Mouse (Mus musculus): ENCODE data around the gene Mrps24. TPM values are rescaled to one million over a fixed set of nuclear protein-coding genes. Genes with fewer than 3 reads are reported as not detected.

The Mrps24 gene
- total RNA-seq, 2 experiments from 2014 or later = 67.7 to 79.1 TPM

DNA sequence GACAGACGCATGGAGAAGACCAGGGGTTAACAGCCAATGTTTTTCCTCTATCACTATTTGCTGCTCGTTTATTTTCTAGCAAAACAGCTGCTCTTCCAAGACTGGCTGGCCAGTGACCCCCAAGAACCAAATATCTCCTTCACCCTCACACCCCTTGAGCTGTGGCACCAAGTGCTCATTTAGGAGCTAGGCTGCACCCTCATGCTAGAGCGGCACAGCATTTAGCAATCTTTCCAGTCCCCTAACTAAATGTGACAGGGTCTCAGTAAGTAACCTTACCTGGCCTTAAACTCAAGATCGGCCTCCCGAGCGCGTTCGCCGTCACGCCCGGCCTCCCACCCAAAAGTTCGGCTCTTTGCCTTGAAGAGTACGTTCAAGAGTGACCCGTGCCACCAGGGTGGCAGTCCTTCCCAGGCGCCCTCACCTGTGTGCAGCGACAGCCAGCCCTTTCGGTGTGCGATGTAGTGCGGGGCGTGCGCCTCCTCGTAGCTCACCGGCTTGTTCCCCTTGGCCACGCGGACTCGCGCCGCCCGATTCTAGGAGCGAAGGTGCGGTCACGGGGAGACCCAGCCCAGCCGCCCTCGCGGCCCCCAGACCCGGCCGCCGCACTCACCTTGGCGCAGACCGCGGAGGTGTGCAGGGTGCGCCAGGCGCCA is 8.5 kb downstream of the Mrps24 start:
- DNase-seq (ENCODE audit: extremely low spot score in 1 of 2, low spot score in 1 of 2) = peak; percentile 25 to 45

DNA sequence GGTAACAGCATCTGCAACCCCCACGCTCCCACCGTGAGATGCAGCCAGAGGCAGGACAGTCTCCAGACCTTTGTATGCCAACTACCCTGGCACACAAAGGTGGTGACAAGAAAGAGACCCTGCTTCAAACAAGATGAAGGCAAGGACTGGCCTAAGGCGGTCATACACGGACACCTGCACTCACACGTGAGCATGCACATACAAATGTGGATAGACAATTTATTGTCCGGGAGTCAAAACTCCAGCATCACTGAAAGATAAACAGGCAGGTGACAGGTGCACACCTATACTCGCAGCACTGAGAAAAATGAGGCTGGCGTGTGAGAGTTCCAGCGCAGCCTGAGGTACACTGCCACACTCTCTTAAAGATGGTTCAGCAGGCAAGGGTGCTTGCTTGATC is 9.5 kb downstream of the Mrps24 start:
- DNase-seq (ENCODE audit: extremely low spot score in 1 of 2, low spot score in 1 of 2) = no peak

DNA sequence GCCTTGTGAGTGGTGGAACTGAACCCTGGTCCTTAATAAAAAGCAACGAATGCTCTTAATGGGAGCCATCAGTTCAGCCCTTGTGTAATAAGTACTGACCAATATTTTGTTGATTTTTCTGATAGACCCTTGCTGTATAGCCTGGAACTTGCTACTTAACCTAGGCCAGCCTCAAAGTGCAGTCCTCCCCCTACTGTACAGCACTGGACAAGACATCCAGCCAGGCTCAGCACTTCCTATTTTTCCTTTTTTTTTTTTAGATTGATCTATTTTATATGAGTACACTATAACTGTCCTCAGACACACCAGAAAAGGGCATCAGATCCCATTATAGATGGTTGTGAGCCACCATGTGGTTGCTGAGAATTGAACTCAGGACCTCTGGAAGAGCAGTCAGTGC is 12.1 kb downstream of the Mrps24 start:
- DNase-seq (ENCODE audit: extremely low spot score in 1 of 2, low spot score in 1 of 2) = no peak

DNA sequence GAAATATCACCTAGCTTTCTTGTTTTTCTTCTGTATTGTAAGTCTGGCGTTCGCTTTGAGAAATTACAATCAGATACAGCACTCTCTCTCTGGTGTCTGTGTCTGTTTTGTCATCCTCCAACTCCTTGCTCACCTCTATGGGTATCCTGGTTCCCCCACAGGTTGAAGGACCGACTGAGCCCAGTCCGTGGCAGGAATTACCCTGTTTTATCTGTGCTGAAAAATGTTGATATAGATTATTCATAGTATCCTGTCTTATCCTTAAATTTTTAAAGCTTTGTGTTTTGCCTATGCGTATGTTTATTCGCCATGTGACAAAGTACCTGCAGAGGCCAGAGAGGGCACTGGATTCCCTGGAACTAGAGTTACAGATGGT is 12.5 kb downstream of the Mrps24 start:
- no peak for DNase-seq (ENCODE audit: extremely low spot score in 1 of 2, low spot score in 1 of 2)

DNA sequence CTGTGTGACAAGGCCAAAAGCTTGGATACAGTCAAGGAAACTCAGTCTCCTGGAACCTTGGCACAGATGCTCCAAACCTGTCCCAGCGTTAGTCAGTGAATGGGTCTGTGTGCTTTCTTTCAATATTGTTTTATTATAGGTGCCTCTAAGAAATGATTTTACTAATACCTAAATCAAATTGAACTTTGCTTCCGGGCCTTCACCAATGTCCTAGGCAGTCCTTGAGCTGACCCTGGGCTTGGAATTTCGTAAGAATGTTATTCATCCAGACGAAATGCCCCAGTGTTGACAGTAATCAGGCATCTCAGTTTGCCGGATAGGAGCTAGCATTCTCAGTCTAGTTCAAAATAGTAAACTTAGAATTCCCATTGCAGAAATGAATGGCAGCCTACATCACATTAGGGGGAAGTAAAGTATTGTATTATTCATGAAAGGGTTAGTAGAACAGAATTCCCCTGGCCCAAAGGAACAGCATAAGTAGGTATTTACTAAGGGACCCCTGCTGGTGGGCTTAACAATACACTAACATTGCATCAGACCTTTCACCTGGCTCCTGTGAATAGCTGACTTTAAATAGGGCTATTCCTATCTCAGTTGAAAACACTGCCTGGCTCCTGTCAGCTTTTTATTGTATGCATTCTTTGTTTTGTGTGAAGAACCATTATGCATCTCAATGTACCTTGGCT is 13.1 kb downstream of the Mrps24 start:
- no peak for DNase-seq (ENCODE audit: extremely low spot score in 1 of 2, low spot score in 1 of 2)

DNA sequence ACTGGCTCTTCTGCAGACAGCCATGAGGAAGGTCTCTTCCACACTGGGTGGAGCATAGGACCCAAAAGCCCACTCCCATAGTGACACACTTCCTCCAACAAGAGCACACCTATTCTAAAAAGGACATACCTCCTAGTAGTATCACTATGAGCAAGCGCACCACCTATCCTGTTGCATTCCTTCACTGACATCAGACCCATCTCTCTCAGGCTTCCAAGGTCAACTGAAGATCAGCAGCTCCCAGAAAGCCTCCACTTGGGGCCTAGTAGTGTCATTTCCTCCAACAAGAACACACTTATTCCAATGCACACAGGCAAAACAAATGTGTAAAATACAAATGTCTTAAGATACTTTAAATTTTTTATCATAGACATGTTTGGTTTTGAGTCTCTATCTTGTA is 13.7 kb downstream of the Mrps24 start:
- no peak for DNase-seq (ENCODE audit: extremely low spot score in 1 of 2, low spot score in 1 of 2)

DNA sequence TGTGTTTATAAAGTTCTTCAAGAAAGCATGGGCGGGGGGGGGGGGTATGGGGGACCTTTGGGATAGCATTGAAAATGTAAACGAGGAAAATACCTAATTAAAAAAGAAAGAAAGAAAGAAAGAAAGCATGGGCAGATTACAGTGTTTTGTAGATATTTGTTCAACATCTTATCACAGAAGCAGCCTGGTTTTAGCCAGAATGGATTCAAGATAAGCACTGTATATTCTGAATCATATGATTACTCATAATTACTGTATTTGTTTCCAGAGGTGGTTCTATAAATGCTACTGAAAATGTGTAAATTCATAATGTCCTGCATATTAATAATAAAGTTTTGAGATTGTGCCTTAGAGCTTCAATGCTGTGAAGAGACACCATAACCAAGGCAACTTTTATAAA is 14.2 kb downstream of the Mrps24 start:
- DNase-seq (ENCODE audit: extremely low spot score in 1 of 2, low spot score in 1 of 2) = no peak

DNA sequence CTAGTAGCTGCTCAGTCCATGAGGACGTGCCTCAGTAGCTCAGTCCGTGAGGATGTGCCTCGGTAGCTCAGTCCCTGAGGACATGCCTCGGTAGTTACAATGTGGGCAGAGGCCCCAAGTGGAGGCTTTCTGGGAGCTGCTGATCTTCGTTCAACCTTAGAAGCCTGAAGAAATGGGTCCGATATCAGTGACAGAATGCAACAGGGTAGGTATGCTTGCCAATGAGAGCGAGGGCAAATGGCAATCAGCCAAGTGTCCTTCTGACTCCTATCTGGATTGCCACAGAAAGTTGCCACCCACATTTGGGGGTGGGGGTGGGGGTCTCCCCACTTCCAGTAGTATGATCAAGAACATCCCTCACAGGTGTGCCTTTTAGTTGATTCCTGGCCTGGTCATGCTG is 14.7 kb downstream of the Mrps24 start:
- DNase-seq (ENCODE audit: extremely low spot score in 1 of 2, low spot score in 1 of 2) = no peak

DNA sequence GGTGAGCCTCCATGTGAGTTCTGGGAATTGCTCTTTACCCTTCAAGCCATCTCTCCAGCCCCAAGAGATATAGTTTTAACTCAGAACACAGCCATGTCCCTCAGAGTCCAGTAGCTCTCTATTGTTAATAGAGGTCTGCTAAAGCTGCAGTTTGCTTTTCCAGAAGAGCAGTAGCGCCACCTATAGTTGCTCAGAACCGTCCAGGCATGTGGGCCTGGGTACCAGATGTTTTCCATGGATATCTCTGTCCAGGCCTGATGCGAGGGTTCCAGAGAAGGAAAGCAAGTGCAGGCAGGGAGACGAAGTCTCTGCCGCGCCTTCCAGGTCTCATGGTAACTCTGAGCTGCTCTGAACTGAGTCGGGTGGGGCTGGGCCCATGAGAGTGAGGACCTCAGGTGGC is 23.7 kb downstream of the Mrps24 start:
- DNase-seq (ENCODE audit: extremely low spot score in 1 of 2, low spot score in 1 of 2) = peak in 1 of 2 experiments; percentile 64

DNA sequence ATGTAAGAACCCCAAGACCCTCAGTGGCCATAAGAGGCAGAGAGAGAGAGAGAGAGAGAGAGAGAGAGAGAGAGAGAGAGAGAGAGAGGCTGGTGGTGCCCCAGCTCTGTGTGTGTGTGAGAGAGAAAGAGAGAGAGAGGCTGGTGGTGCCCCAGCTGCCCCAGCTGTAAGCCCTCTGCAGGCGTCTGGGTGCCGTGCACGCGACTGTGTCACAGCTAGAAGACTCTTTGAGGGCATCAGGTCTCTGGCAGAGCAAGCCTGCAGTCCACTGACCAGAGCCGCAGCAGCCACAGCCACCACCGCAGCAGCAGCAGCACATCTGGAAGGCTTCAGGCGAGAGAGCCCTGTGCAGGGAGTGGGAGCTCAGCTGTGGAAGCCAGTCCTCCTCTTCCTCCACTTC is 31.2 kb downstream of the Mrps24 start:
- DNase-seq (ENCODE audit: extremely low spot score in 1 of 2, low spot score in 1 of 2) = no peak

DNA sequence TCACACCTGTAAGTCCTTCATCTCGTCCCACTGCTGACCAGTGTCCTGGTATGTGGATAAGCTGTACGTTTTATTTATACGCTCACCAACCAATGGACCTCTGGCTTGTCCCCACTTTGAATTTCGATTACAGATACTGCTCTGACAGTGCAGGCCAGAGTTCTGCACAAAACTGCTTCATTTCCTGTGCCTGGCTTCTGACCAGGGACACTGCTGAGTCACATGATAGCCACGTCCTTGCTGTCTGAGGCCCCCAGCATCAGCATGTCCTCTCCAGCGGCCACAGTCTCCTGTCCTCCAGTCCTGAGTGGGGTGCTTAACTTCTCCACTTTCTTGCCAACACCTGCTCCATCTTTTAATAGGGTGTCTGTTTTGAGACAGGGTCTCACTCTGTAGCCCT is 32.9 kb downstream of the Mrps24 start:
- no peak for DNase-seq (ENCODE audit: extremely low spot score in 1 of 2, low spot score in 1 of 2)

Other genes starting within 250 kb of the Mrps24 start
- gene Xbp1, start 195.0 kb downstream of the Mrps24 start, total RNA-seq (2021) = 10 to 100 TPM; 67.6 to 97.3 TPM
- gene Ccdc117, start 173.5 kb downstream of the Mrps24 start, total RNA-seq (2021) = 10 to 100 TPM; 11.0 to 17.2 TPM
- gene Ankrd36, start 146.0 kb downstream of the Mrps24 start, total RNA-seq (2021) = not detected
- gene Urgcp, start 46.7 kb upstream of the Mrps24 start, total RNA-seq (2021) = 10 to 100 TPM; 64.7 to 68.7 TPM
- gene Dbnl, start 72.8 kb upstream of the Mrps24 start, total RNA-seq (2021) = 10 to 100 TPM; 82.2 to 82.7 TPM
- gene Pgam2, start 88.1 kb upstream of the Mrps24 start, total RNA-seq (2021) = 10 to 100 TPM; 16.4 to 17.2 TPM
- gene Polm, start 122.3 kb upstream of the Mrps24 start, total RNA-seq (2021) = 10 to 100 TPM; 10.0 to 14.5 TPM
- gene Aebp1, start 146.3 kb upstream of the Mrps24 start, total RNA-seq (2021) = 1 to 10 TPM; 6.0 to 6.1 TPM
- 10 to 100 TPM; 21.2 to 21.9 TPM for gene Pold2, start 162.6 kb upstream of the Mrps24 start, total RNA-seq (2021)
- not detected for gene Myl7, start 183.1 kb upstream of the Mrps24 start, total RNA-seq (2021)
- 1 to 10 TPM; 1.8 to 3.9 TPM for gene Gck, start 234.4 kb upstream of the Mrps24 start, total RNA-seq (2021)
- gene Ykt6, start 240.0 kb upstream of the Mrps24 start, total RNA-seq (2021) = 10 to 100 TPM; 70.2 to 73.0 TPM

Measured in layer of hippocampus, postnatal 25 days (tissue).